Mouse (Mus musculus) forebrain, embryonic 16.5 days (tissue): Measurements from ENCODE around the gene Elobl. TPM values are rescaled to one million over a fixed set of nuclear protein-coding genes. Genes with fewer than 3 reads are reported as not detected.

Experiments
- ATAC-seq: fragments of 200-750 bp; cut with Nextera tagmentation; 2 replicates; pipeline ENCODE4 v1.8.0; 2017; ENCODE audit warnings: mild to moderate bottlenecking, moderate library complexity
- H3K27ac ChIP-seq: fragments of 300-500 bp; sonication (generic); 2 replicates; pipeline ENCODE4 v1.5.1; 2014; ENCODE audit warnings: low read length, control low read depth
- H3K27me3 ChIP-seq: fragments of 300-500 bp; sonication (generic); replicated peaks from 2 replicates; pipeline ENCODE4 v1.6.1; 2014; ENCODE audit warnings: low read length; ENCODE audit not compliant: control insufficient read depth, insufficient read depth
- H3K36me3 ChIP-seq: fragments of 300-500 bp; sonication (generic); 2 replicates; pipeline ENCODE4 v1.6.1; 2014; ENCODE audit not compliant: control insufficient read depth, insufficient read depth
- H3K4me1 ChIP-seq: fragments of 300-500 bp; sonication (generic); replicated peaks from 2 replicates; pipeline ENCODE4 v1.6.1; 2014; ENCODE audit warnings: low read length; ENCODE audit not compliant: control insufficient read depth, insufficient read depth
- H3K4me2 ChIP-seq: fragments of 300-500 bp; sonication (generic); 2 replicates; pipeline ENCODE4 v1.6.1; 2014; ENCODE audit warnings: mild to moderate bottlenecking, low read length, control low read depth
- H3K4me3 ChIP-seq: fragments of 300-500 bp; sonication (generic); replicated peaks from 2 replicates; pipeline ENCODE4 v1.5.1; 2014; ENCODE audit warnings: mild to moderate bottlenecking, low read length, control low read depth
- H3K9ac ChIP-seq: fragments of 300-500 bp; sonication (generic); replicated peaks from 2 replicates; pipeline ENCODE4 v1.6.1; 2014; ENCODE audit warnings: low read depth, low read length, control low read depth
- H3K9me3 ChIP-seq: fragments of 300-500 bp; sonication (generic); 2 replicates; pipeline ENCODE4 v1.6.1; 2016; ENCODE audit warnings: low read length; ENCODE audit not compliant: control insufficient read depth
- WGBS: fragments of 180-500 bp; shearing (Covaris S2); extraction: QIAGEN DNeasy Blood & Tissue Kit; methylation state at CpG from one replicate; pipeline ENCODE4 v1.1.7; 2014; 5-methylcytosine and 5-hydroxymethylcytosine counted together
- polyA plus RNA-seq: library from polyadenylated mRNA; unstranded; fragments of >200 nt; fragmentation: Nextera tagmentation; extraction: Ambion mirVana; gene quantifications from 2 replicates; pipeline ENCODE4 v1.2.1, GENCODE M21; 2015

Elobl gene
- polyA plus RNA-seq, 1 experiment from 2014 or later, result not detected

DNA sequence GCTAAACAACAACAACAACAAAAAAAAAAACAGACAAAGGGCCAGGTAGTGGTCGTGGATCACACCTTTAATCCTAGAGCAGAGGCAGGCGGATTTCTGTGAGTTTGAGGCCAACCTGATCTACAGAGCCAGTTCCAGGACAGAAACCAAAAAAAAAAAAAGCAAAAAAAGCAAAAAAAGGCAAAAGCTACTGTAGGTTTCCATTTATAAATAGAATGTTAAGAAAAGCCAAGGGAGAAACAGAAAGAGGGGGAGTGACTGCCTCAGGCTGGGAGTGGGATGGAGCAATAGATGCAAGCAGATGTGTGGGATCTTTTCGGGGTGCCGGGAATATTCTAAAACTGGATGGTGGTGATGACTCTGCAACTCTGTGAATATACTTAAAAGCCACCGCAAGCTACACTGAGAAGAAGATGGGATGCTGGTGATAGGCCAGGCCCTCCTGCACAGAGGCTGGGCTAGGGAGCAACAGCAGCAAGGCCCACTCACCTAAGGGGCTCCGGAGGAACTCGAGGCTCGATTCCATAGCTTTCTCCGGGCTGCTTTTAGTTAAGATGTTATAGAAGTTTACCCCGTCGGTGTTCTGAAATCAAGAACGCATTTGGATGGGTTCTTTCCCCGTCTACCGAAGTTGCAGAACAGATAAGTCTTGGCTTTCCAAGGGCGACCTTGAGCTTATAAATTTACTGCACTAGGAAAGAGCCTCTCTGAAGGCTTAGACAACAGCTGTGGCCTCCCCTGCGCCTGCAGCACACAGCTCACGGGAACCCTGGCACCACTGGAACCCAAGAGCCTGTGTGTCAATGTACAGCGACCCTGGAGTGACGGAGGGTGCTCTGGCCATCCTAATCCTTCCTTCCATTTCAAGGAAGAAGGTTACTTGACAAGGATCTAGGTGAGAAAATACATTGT lies 32.4 kb downstream of the Elobl start:
- no peak overlapping the region for H3K27ac ChIP-seq
- peaks cover 10% of the 10 kb centered on the region for H3K36me3 ChIP-seq
- no peaks in the 10 kb centered on the region for H3K9me3 ChIP-seq
- H3K4me1 ChIP-seq, result no peaks in the 10 kb centered on the region
- H3K4me2 ChIP-seq, result no peak overlapping the region
- no peaks in the 10 kb centered on the region for H3K27me3 ChIP-seq
- no peak for ATAC-seq
- 95% methylated on average over 19 of the region's 19 CpGs for WGBS
- no peak overlapping the region for H3K9ac ChIP-seq
- H3K4me3 ChIP-seq, result no peak overlapping the region

GRCm38 (mm10) chr11:88933030-88933429 lies 33.7 kb downstream of the Elobl start:
- Histone ChIP-seq H3K36me3 (peaks cover 9% of the 10 kb centered on the region), H3K4me2 (no peak overlapping the region), H3K9ac (no peak overlapping the region), H3K4me3 (no peak overlapping the region), H3K27me3 (no peaks in the 10 kb centered on the region), H3K4me1 (no peaks in the 10 kb centered on the region), H3K9me3 (no peaks in the 10 kb centered on the region), H3K27ac (no peak overlapping the region)
- no peak for ATAC-seq
- 93% methylated on average over 9 of the region's 9 CpGs for WGBS

DNA sequence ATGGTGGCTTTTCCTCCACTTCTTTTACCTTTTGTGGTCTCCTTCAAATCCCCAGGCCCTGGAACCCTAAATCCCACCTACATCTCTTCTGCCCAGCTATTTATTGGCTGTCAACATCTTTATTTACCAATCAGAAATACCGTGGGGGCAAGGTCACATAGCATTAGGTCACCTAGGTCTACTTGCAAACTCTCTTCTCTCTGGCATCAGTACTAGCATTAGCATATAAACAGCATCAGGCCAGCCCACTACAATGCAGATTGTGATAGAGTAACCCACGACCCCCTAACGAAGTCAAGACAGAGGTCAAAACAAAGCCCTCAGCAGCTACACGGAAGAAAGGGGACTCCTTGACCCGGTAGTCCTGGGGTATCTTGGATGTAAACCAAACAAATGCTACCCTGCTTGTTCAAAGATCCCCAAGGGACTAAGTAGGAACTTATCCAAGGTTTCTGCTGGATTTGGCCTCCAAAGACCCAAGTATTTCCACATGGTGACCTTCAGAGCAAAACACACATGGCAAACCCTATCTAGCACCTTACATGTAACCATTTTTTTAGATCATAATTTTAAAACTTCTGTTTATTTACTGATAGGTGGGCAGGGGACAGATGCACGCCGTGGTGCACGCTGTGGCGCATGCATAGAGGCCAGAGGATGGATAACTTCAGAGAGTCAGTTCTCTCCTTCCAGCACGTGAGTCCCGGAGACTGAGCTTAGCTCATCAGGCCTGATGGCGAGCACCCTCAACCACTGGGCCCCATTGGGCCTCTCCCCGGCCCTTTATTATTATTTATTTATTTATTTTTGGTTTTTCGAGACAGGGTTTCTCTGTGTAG lies 34.8 kb downstream of the Elobl start:
- 78% methylated on average over 14 of the region's 14 CpGs for WGBS
- Histone ChIP-seq H3K9me3 (no peaks in the 10 kb centered on the region), H3K36me3 (peaks cover 9% of the 10 kb centered on the region)

DNA sequence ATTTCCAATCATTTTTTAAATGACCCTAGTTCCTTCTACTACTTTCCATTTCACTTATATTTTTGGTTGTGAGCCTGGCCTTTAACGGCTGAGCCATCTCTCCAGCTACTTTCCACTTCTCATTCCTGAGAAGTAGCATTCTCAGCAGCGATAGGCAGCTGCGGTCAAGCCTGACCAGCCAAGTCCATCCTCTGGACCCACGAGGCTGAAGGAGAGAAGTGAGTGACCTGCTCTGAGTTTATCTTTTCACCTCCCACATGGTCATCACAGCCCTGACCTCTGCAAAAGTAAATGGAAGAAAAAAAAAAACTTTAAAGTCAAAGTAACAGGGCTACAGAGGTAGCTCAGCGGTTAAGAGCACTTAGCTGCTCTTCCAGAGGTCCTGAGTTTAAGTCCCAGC lies 40.2 kb downstream of the Elobl start:
- Histone ChIP-seq H3K4me1 (no peaks in the 10 kb centered on the region), H3K4me3 (no peak overlapping the region), H3K4me2 (no peak overlapping the region), H3K27me3 (no peaks in the 10 kb centered on the region), H3K9me3 (no peaks in the 10 kb centered on the region), H3K27ac (no peak overlapping the region), H3K36me3 (peaks cover 15% of the 10 kb centered on the region), H3K9ac (no peak overlapping the region)
- 96% methylated on average over 5 of the region's 5 CpGs for WGBS
- ATAC-seq, result no peak

More for the DNA sequence above, 34.8 kb downstream of the Elobl start:
- Histone ChIP-seq H3K27me3 (no peaks in the 10 kb centered on the region), H3K27ac (no peak overlapping the region), H3K4me1 (no peaks in the 10 kb centered on the region), H3K4me3 (no peak overlapping the region), H3K4me2 (no peak overlapping the region), H3K9ac (no peak overlapping the region)
- no peak for ATAC-seq

Other genes starting within 250 kb of the Elobl start
- 19.7 and 23.4 TPM in 2 replicates for gene Msi2, start 248.4 kb downstream of the Elobl start, polyA plus RNA-seq
- gene Akap1, start 102.3 kb downstream of the Elobl start, polyA plus RNA-seq, result 37.5 and 40.7 TPM in 2 replicates
- gene Scpep1, start 11.5 kb downstream of the Elobl start, polyA plus RNA-seq, result 33.7 and 36.2 TPM in 2 replicates
- 27.1 and 28.1 TPM in 2 replicates for gene Coil, start 3.3 kb upstream of the Elobl start, polyA plus RNA-seq
- gene Trim25, start 32.4 kb upstream of the Elobl start, polyA plus RNA-seq, result 3.7 and 3.8 TPM in 2 replicates
- gene Dgke, start 99.9 kb upstream of the Elobl start, polyA plus RNA-seq, result 17.1 TPM in 2 replicates
- gene Gm525, start 106.9 kb upstream of the Elobl start, polyA plus RNA-seq, result not detected in 2 replicates